Mouse (Mus musculus) midbrain, postnatal 0 days (tissue): ENCODE results near the gene Ttll8. TPM values are rescaled to one million over a fixed set of nuclear protein-coding genes. Genes with fewer than 3 reads are reported as not detected.

Experiments
- ATAC-seq: fragments of 200-750 bp; cut with Nextera tagmentation; 2 replicates; pipeline ENCODE4 v1.8.0; 2017; ENCODE audit warnings: moderate number of reproducible peaks, mild to moderate bottlenecking, moderate TSS enrichment, moderate library complexity; ENCODE audit not compliant: low FRiP score
- DNase-seq: peaks from one replicate; pipeline ENCODE4 v3.0.0-alpha.2; 2015; ENCODE audit warnings: low spot score
- H3K27ac ChIP-seq: fragments of 300-500 bp; sonication (generic); 2 replicates; pipeline ENCODE4 v1.5.1; 2014; ENCODE audit warnings: low read depth, mild to moderate bottlenecking, low read length, mixed read lengths
- H3K27me3 ChIP-seq: fragments of 300-500 bp; sonication (generic); 2 replicates; pipeline ENCODE4 v1.6.1; 2014; ENCODE audit warnings: low read length, control low read depth, mixed read lengths; ENCODE audit not compliant: insufficient read depth
- H3K36me3 ChIP-seq: fragments of 300-500 bp; sonication (generic); 2 replicates; pipeline ENCODE4 v1.6.1; 2014; ENCODE audit warnings: low read length, control low read depth, mixed read lengths; ENCODE audit not compliant: insufficient read depth
- H3K4me1 ChIP-seq: fragments of 300-500 bp; sonication (generic); 2 replicates; pipeline ENCODE4 v1.6.1; 2014; ENCODE audit warnings: mild to moderate bottlenecking, control low read depth, antibody characterized with exemption, low read length, mixed read lengths; ENCODE audit not compliant: insufficient read depth
- H3K4me2 ChIP-seq: fragments of 300-500 bp; sonication (generic); 2 replicates; pipeline ENCODE4 v1.6.1; 2014; ENCODE audit warnings: low read depth, mild to moderate bottlenecking, low read length, mixed read lengths; ENCODE audit not compliant: poor library complexity, severe bottlenecking
- H3K4me3 ChIP-seq: fragments of 300-500 bp; sonication (generic); 2 replicates; pipeline ENCODE4 v1.5.1; 2014; ENCODE audit warnings: low read depth, mild to moderate bottlenecking, low read length, moderate library complexity
- H3K9ac ChIP-seq: fragments of 300-500 bp; sonication (generic); replicated peaks from 2 replicates; pipeline ENCODE4 v1.6.1; 2014; ENCODE audit warnings: mild to moderate bottlenecking, low read length, moderate library complexity, mixed read lengths; ENCODE audit not compliant: poor library complexity, severe bottlenecking
- H3K9me3 ChIP-seq: fragments of 300-500 bp; sonication (generic); 2 replicates; pipeline ENCODE4 v1.6.1; 2016; ENCODE audit warnings: low read length, control low read depth
- CTCF ChIP-seq: IDR thresholded peaks from 2 replicates; pipeline ENCODE4 v1.5.1; 2016; ENCODE audit warnings: antibody characterized with exemption, mild to moderate bottlenecking
- WGBS: fragments of 180-500 bp; shearing (Covaris S2); extraction: QIAGEN DNeasy Blood & Tissue Kit; methylation state at CpG from one replicate; pipeline ENCODE4 v1.1.7; 2014; 5-methylcytosine and 5-hydroxymethylcytosine counted together
- polyA plus RNA-seq: library from polyadenylated mRNA; unstranded; fragments of >200 nt; fragmentation: Nextera tagmentation; extraction: Ambion mirVana; gene quantifications from 2 replicates; pipeline ENCODE4 v1.2.1, GENCODE M21; 2015
- total RNA-seq: library from RNA; depleted of rRNA; stranded (reverse); fragments of >200 nt; gene quantifications from 2 replicates; pipeline ENCODE4 v1.2.3, GENCODE M21; 2014; rRNA removed

The Ttll8 gene
- total and polyA plus RNA-seq, 2 experiments from 2014 or later: 0.35 TPM; not detected in 1

DNA sequence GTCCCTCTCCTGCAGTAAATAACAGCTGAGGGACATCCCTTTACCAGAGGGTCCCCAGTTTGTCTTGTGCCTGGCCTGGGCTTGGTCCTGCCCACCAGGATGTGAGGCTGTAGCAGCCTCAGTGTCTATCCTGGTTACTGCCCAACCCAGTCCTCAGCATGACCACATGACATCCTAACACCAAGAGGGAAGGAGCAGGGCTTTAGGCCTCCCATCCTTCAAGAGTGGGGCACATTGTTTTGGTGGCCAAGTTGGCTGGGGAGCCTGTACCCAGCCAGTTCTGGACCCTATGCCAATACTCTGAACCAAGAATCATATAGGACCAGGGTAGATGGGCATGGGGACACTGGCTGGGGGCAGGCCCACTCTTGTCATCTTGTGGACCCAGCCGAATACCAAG is 105.6 kb downstream of the Ttll8 start:
- no peaks in the 10 kb centered on the region for H3K36me3 ChIP-seq
- WGBS: 100% methylated on average over 1 of the region's 1 CpGs
- H3K4me3 ChIP-seq: no peak overlapping the region
- H3K4me2 ChIP-seq: no peak overlapping the region
- DNase-seq (no peak), ATAC-seq (no peak)
- no peak overlapping the region for H3K27ac ChIP-seq
- no peak overlapping the region for H3K9ac ChIP-seq
- no peaks in the 10 kb centered on the region for H3K27me3 ChIP-seq
- TF ChIP-seq CTCF: no peak
- H3K9me3 ChIP-seq: no peaks in the 10 kb centered on the region
- no peaks in the 10 kb centered on the region for H3K4me1 ChIP-seq

DNA sequence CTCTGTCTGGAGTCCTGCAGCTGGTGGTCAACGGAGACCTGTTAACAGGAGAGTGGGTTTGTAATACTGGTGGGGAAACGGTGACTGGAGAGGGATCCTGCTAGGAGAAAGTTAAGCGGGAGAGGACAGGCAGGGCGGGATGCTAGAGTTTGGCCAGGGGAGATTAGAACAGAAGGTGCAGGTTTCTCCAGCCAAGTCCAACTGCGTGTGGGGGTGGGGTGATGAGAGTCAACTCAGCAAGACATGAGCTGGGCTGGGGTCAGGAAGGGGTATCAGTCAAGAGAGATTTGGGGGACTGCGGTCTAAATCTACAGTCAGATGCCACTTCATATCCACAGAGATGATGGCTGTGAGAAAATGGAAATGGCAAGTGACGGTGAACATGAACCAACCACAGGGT is 109.3 kb downstream of the Ttll8 start:
- Histone ChIP-seq H3K9me3 (no peaks in the 10 kb centered on the region), H3K4me1 (no peaks in the 10 kb centered on the region), H3K4me3 (no peak overlapping the region), H3K27me3 (no peaks in the 10 kb centered on the region), H3K9ac (no peak overlapping the region), H3K4me2 (no peak overlapping the region), H3K36me3 (no peaks in the 10 kb centered on the region), H3K27ac (no peak overlapping the region)
- ATAC-seq (no peak), DNase-seq (no peak)
- no peak for TF ChIP-seq CTCF
- WGBS: 94% methylated on average over 7 of the region's 7 CpGs

DNA sequence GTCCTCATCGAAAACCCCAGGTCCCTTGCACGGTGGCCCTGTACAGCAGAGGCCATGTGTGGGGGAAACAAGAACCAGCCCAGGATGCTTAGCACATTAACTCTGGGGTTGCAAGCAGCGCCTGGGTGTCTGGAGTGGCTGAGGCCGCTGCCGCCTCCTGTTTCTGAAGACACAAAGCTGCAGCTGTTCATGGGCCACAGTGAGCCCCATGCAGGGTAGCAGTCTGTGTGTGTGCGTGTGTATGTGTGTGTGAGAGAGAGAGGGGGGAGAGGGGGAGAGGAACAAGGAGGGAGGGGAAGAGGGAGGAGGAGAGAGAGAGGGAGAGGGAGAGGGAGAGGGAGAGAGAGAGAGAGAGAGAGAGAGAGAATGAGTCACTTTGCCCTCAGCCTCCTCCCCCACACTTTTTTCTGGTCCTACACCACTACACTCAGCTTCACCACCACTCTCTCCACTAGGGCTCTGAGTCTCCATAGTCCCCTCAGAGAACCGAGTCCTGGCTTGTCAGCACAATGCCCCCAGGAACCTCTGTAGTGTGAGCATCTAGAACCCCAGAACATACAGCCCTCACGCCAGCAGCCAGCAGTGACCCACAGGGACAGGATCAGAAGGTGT is 110.6 kb downstream of the Ttll8 start:
- no peak for TF ChIP-seq CTCF
- Histone ChIP-seq H3K9me3 (no peaks in the 10 kb centered on the region), H3K27me3 (no peaks in the 10 kb centered on the region), H3K4me2 (no peak overlapping the region), H3K27ac (no peak overlapping the region), H3K9ac (no peak overlapping the region), H3K4me3 (no peak overlapping the region), H3K36me3 (no peaks in the 10 kb centered on the region), H3K4me1 (no peaks in the 10 kb centered on the region)
- 34% methylated on average over 8 of the region's 8 CpGs for WGBS
- no peak for ATAC-seq
- peak; percentile 51 for DNase-seq

DNA sequence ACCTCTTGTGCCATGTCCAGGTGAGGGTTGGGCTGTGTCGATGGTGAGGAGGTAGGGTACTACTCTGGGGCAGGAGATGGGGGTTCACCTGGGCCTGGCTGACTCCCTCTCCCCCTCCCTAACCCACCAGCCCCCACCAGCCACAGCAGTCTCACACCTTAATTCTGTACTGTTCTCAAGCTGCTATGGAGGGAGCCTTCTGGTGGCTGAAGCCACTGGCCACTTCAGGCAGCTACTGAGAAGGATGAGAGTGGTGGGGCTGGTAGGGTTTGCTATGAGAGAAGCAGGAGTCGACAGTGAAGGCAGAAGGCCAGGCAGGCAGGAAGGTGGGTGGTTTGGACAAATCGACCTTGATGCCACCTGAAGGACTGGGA is 111.9 kb downstream of the Ttll8 start:
- H3K9ac ChIP-seq: no peak overlapping the region
- H3K4me3 ChIP-seq: no peak overlapping the region
- H3K36me3 ChIP-seq: no peaks in the 10 kb centered on the region
- WGBS: 89% methylated on average over 3 of the region's 3 CpGs
- ATAC-seq: no peak
- H3K27me3 ChIP-seq: no peaks in the 10 kb centered on the region
- no peak for TF ChIP-seq CTCF
- no peaks in the 10 kb centered on the region for H3K9me3 ChIP-seq
- no peak overlapping the region for H3K27ac ChIP-seq
- no peak for DNase-seq
- no peak overlapping the region for H3K4me2 ChIP-seq
- 0 out of 2 replicates have a peak, but pooled peaks cover 3% of the 10 kb centered on the region for H3K4me1 ChIP-seq

DNA sequence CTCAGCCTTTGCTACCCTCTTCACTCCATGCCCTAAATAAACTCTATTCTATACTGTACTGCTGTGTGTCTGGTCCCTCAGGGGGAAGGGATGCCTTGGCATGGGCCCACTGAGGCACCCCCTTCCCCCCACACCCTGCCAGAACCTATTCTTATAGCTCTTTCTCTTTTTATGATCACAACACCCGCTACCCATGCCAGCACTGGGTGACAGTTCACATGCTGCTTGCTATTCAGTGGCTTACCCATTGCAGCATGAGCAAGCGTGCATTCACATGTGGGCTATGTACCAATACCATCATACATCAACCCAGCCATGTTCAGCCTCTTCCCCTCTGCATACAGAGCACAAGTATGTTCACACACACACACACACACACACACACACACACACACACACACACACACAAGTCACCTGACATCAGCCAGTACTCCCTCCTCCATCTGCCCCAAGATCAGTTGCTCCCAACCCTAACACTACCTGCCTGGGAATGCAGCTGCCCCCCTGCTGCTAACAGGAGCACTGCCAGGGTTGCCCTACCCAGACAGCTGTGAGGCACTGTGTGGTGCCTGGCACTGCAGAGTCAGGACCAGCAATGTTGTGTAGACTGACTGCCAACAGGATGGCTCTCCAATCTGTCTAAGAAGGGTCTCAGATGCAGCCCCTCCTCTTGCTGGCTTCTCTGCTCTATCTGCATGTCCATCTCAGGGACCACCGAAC is 112.5 kb downstream of the Ttll8 start:
- Histone ChIP-seq H3K27ac (no peak overlapping the region), H3K4me3 (no peak overlapping the region), H3K4me1 (0 out of 2 replicates have a peak, but pooled peaks cover 4% of the 10 kb centered on the region), H3K36me3 (no peaks in the 10 kb centered on the region), H3K9me3 (no peaks in the 10 kb centered on the region), H3K9ac (no peak overlapping the region), H3K4me2 (no peak overlapping the region), H3K27me3 (no peaks in the 10 kb centered on the region)
- DNase-seq (peak; percentile 72), ATAC-seq (no peak; the same call in 1 of the 2 replicates)
- no peak for TF ChIP-seq CTCF
- WGBS: 86% methylated on average over 3 of the region's 3 CpGs

DNA sequence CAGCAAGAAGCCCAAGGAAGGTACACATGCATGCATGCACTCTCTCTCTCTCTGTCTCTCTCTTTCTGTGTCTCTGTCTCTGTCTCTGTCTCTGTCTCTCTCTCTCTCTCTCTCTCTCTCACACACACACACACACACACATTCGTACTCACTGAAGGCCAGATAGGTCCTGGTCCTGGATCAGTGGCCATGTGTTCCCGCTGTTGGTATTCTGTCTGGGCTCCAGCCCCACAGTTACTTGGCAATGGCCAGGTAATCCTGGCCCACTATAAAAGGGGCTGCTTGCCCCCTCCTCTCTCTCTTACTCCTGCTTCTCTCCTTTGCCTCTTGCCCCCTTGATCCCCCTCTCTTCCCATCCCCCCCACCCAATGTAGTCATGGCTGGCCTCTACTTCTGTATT is 113.1 kb downstream of the Ttll8 start:
- H3K9ac ChIP-seq: no peak overlapping the region
- no peaks in the 10 kb centered on the region for H3K27me3 ChIP-seq
- WGBS: 89% methylated on average over 2 of the region's 2 CpGs
- no peaks in the 10 kb centered on the region for H3K9me3 ChIP-seq
- no peak for TF ChIP-seq CTCF
- no peak overlapping the region for H3K4me3 ChIP-seq
- H3K4me1 ChIP-seq: 0 out of 2 replicates have a peak, but pooled peaks cover 4% of the 10 kb centered on the region
- DNase-seq (no peak), ATAC-seq (no peak)
- H3K27ac ChIP-seq: no peak overlapping the region
- H3K36me3 ChIP-seq: no peaks in the 10 kb centered on the region
- no peak overlapping the region for H3K4me2 ChIP-seq

Other genes starting within 250 kb of the Ttll8 start
- gene Brd1, start 220.2 kb downstream of the Ttll8 start, total RNA-seq: 42.2 and 51.4 TPM in 2 replicates
- 9.7 and 11.7 TPM in 2 replicates for gene Brd1, start 220.2 kb downstream of the Ttll8 start, polyA plus RNA-seq
- gene Zbed4, start 202.8 kb downstream of the Ttll8 start, total RNA-seq: 19.2 and 20.7 TPM in 2 replicates
- gene Zbed4, start 202.8 kb downstream of the Ttll8 start, polyA plus RNA-seq: 4.3 and 4.5 TPM in 2 replicates
- 9.3 and 11.5 TPM in 2 replicates for gene Alg12, start 135.1 kb downstream of the Ttll8 start, total RNA-seq
- gene Alg12, start 135.1 kb downstream of the Ttll8 start, polyA plus RNA-seq: 5.5 and 7.0 TPM in 2 replicates
- 25.4 and 31.5 TPM in 2 replicates for gene Creld2, start 134.8 kb downstream of the Ttll8 start, total RNA-seq
- gene Creld2, start 134.8 kb downstream of the Ttll8 start, polyA plus RNA-seq: 38.2 and 41.7 TPM in 2 replicates
- gene Pim3, start 92.2 kb downstream of the Ttll8 start, total RNA-seq: 78.0 and 95.4 TPM in 2 replicates
- 69.1 and 72.5 TPM in 2 replicates for gene Pim3, start 92.2 kb downstream of the Ttll8 start, polyA plus RNA-seq
- 46.6 and 60.0 TPM in 2 replicates for gene Mlc1, start 24.6 kb upstream of the Ttll8 start, total RNA-seq
- 46.7 and 46.8 TPM in 2 replicates for gene Mlc1, start 24.6 kb upstream of the Ttll8 start, polyA plus RNA-seq
- gene Mov10l1, start 28.5 kb upstream of the Ttll8 start, total RNA-seq: 0.22 TPM in 1 of 2 replicates, not detected in the other
- gene Mov10l1, start 28.5 kb upstream of the Ttll8 start, polyA plus RNA-seq: not detected in 2 replicates
- gene Panx2, start 105.3 kb upstream of the Ttll8 start, total RNA-seq: 14.4 and 16.4 TPM in 2 replicates
- 9.3 and 13.3 TPM in 2 replicates for gene Panx2, start 105.3 kb upstream of the Ttll8 start, polyA plus RNA-seq
- gene Trabd, start 120.7 kb upstream of the Ttll8 start, total RNA-seq: 32.9 and 48.6 TPM in 2 replicates
- 21.6 and 23.6 TPM in 2 replicates for gene Trabd, start 120.7 kb upstream of the Ttll8 start, polyA plus RNA-seq
- gene Selenoo, start 134.7 kb upstream of the Ttll8 start, total RNA-seq: 42.3 and 50.0 TPM in 2 replicates
- 19.0 and 19.4 TPM in 2 replicates for gene Selenoo, start 134.7 kb upstream of the Ttll8 start, polyA plus RNA-seq
- 46.1 and 68.0 TPM in 2 replicates for gene Tubgcp6, start 168.7 kb upstream of the Ttll8 start, total RNA-seq
- 10.8 and 11.0 TPM in 2 replicates for gene Tubgcp6, start 168.7 kb upstream of the Ttll8 start, polyA plus RNA-seq
- 24.4 and 26.4 TPM in 2 replicates for gene Hdac10, start 174.3 kb upstream of the Ttll8 start, total RNA-seq
- 24.5 and 25.6 TPM in 2 replicates for gene Hdac10, start 174.3 kb upstream of the Ttll8 start, polyA plus RNA-seq
- gene Mapk12, start 186.3 kb upstream of the Ttll8 start, total RNA-seq: 1.5 and 4.7 TPM in 2 replicates
- gene Mapk12, start 186.3 kb upstream of the Ttll8 start, polyA plus RNA-seq: 2.0 and 3.2 TPM in 2 replicates
- 26.9 and 34.8 TPM in 2 replicates for gene Mapk11, start 195.2 kb upstream of the Ttll8 start, total RNA-seq
- gene Mapk11, start 195.2 kb upstream of the Ttll8 start, polyA plus RNA-seq: 18.9 and 19.3 TPM in 2 replicates
- gene Plxnb2, start 226.4 kb upstream of the Ttll8 start, total RNA-seq: 153 and 199 TPM in 2 replicates
- 46.8 and 50.4 TPM in 2 replicates for gene Plxnb2, start 226.4 kb upstream of the Ttll8 start, polyA plus RNA-seq
- 98.8 and 115 TPM in 2 replicates for gene Dennd6b, start 242.1 kb upstream of the Ttll8 start, total RNA-seq
- 88.2 and 88.3 TPM in 2 replicates for gene Dennd6b, start 242.1 kb upstream of the Ttll8 start, polyA plus RNA-seq